Mouse (Mus musculus) embryo, embryonic 9.5 days (tissue): ENCODE data around the gene Slc22a1.

Source experiments
- DNase-seq: peaks from one replicate; pipeline ENCODE4 v3.0.0-alpha.2; 2017; ENCODE audit errors: extremely low spot score

The Slc22a1 gene

DNA sequence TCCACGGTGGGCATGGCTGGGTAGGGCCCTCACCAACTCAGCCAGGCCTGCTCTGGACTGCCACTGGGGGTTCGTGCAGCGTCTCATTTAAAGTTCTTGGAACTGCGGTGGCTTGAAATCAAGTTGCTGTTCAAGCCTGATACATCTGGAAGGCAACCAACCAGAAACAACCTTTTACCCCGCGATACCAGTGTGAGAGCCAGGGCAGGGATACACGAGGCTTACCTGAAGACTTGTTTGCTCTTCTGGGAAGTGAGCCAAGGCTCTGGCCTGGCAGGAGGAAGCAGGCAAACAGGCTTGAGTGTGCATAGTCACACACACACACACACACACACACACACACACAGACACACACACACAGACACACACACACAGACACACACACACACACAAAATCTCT is at the start of gene Slc22a1:
Gene Slc22a1, minus strand, starts transcription at position 184 of the 400 bp plus-strand sequence.
- DNase-seq: no peak

DNA sequence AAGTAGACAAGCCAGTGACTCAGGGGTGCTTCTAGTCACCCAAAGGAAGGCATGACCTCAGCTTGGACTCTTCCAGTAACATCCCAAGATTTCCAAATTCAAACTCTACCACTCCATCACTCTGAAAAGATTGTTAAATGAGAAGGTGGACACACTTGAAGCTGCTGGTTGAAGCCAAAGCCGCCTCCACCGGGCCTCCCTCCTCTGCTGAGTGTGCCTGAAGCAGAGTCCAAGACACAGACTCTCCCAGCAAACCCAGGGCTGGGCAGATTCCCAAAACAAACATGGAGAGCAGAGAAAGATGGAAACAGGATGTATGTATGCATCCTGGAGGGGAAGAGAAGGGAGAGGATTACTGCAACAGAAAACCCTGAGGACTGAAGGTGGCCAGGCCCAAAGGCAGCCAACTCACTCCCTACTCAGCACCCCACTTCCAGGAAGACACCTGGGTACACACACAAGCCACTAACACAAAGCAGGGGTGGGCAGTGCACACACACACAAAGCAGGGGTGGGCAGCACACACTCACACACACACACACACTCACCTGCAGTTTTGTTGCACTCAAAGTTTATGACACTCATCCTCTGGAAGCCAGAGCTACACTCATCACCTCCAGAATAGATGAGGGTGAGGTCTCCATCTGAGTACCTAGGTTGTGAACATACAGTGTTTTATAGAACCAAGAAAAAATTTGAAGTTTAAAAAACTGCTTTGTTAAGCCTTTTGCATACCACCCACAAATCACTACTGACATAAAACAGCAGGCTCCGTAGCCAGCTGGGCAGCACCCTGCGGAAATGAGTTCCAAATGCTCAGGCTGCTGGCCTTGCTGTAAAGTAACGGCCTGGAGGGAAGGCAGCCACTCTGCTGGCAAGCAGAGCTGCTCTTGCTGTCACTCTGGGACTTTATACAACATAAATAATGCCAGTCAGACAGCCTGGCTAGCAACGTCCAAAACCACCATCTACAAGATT is 49.4 kb upstream of the Slc22a1 start:
- peak; percentile 27 for DNase-seq

DNA sequence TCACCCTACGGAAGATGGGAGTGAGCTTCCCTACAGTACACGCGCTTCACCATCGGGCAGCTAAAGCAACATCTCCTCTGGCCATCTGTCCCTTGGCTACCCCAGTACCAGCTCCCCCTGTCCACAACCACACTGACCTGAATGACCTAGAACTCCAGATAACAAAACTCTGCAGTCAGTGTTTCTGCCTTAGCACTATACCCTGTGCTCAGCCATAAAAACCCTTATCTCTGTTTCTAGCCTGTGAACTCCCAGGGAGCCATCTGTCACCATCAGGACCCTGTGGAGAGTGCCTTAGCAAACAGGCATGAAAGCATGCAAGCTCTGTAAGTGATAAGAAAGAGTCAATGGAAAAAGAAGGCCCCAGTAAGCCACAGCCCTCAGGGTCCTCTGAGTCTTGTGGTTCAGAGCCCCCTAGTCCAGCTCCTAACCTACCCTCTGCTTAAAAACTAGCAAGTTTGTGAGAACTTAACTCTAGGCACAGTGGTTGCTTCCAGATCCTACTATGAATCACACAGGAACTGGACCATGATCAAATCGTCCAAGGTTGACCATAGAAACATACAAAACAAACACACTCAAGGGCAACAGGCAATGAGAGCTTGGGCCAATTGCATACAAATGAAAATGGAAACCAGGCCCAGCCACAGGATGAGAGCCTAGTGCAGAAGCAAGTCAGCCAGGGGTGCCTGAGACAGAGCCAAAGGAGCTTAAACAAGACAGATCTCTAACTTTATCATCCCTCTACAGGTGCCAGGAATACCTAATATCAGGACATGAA is 48.5 kb upstream of the Slc22a1 start:
- no peak for DNase-seq

GRCm38 (mm10) chr17:12722622-12723021 is 47.0 kb upstream of the Slc22a1 start:
- no peak for DNase-seq

DNA sequence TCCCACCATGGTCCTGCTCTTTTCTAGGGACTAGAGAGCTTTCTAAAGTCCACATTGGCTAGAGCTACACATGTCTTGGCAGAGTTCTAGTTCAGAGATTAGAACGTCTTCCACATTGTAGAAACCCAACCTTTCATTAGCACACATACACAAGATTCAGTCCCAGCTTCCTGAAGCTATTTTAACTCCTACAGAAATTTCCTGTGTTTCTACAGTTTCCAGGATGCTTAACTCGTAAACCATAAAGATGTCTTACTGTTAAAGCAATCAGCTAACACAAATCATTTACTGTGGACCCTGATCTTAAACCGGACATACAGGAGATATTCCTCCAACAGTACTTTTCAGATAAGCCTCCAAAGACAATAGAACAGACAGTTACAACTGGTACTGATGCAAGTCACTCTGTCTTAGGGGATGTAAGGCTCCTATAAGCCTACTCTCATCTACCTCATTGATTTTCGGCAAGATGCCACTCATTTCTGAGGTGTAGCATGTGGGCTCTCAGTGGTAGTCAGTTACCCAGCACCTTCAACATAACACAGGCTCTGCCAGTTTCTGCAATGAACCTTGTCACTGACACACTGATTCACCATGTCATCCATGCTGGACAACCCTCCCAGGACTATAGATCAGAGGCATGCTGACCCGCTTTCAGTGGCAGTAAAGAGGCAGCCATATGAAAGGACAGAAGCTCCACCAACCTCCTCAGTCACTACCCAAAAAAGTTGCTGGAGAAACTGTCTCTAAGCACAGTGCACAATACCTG is 45.7 kb upstream of the Slc22a1 start:
- DNase-seq: no peak

DNA sequence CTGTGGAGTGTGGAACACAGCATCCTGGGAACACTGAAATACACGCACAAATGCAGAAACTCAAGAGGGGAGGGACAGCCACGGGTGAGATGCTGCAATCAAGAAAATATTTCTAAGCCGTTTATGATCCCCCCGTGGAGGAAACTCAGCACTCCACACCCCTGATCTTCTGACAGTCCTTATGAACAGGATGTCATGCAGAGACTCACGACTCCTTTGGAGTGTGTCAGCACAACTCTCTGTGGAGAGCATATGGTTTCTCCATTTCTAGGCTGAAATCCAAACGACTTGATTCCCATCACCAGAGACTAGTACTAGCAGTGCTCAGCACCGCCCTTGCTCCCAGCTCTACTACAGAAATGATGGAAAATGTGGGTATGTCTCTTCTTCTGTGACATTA is 42.6 kb upstream of the Slc22a1 start:
- DNase-seq: no peak

DNA sequence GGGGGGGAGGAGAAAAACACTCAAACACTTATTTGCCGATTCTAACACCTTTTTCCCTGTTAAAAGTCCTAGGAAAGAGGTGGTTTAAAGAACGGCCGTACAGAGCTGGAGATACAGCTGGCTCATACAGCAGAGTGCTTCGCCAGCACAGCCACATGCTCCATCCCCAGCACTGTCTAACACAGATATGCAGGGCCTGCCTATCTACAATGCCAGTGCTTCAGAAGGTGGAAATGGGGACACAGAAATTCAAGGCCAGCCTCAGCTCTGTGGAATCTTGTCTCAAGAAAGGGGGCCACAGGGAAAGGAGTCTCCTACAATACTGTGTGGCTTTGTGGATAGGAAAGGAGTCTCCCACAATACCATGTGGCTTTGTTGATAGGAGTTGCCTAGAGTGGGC is 41.8 kb upstream of the Slc22a1 start:
- DNase-seq: no peak

GRCm38 (mm10) chr17:12715032-12715431 is 39.4 kb upstream of the Slc22a1 start:
- DNase-seq: no peak

GRCm38 (mm10) chr17:12714080-12714561 is 38.5 kb upstream of the Slc22a1 start:
- DNase-seq: no peak

- DNase-seq: no peak
These were observed 37.4 kb upstream of the Slc22a1 start for GRCm38 (mm10) chr17:12712993-12713392.

DNA sequence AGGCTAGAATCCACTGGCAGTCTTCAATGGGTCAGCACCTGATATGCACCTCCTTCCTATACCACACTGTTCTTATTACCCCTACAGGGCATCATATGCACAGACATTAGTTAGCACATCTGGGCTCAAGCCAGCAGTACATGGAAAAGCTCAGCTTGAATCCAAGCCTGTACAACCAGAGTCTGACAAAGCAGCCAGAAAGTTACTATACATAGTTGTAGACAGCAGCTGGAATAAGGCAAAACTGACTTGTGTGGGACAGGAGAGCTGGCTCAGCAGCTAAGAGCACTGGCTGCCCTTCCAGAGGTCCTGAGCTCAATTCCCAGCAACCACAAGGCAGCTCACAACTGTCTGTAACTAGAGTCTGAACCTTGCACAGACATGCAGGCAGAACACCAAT is 36.6 kb upstream of the Slc22a1 start:
- no peak for DNase-seq

DNA sequence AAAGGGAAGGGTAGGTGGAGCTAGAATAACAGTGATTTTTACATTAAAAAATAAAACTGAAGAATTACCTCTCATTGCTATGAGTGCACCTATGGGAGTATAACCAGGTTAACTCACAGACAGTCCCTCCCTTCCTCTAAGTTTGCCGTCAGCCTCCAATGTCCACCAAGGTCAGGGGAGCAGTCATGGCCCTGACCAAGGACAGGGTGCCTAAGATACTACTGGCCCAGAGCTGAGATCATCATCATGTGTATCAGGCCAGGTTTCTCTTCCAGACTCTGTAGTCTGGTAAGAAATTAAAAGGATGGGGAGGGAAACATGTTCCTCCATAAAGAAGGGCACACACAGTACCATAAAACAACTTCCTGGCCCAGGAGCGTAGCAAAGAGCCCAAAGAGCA is 35.3 kb upstream of the Slc22a1 start:
- DNase-seq: no peak

- no peak for DNase-seq
These were observed 34.6 kb upstream of the Slc22a1 start for GRCm38 (mm10) chr17:12710050-12710780.

DNA sequence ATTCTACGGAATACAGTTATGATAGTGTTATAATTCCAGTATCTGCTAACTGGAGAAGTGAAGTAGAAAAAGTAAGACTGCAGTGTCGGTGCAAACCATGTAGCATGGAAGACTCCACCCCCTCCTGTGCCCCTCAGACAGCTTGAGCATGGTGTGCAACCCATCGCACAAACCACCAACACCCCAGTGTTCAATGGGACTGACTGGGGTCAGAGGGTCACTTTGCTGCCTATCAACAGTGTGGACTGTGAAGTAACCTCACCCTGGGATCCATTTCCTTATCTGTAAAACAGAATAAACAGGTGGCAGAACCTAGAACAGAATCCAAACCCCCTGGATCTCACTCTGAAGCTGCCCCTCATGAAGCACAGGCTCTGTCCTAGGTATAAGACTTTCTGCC is 32.8 kb upstream of the Slc22a1 start:
- DNase-seq: no peak

GRCm38 (mm10) chr17:12706590-12707049 is 31.0 kb upstream of the Slc22a1 start:
- no peak for DNase-seq

DNA sequence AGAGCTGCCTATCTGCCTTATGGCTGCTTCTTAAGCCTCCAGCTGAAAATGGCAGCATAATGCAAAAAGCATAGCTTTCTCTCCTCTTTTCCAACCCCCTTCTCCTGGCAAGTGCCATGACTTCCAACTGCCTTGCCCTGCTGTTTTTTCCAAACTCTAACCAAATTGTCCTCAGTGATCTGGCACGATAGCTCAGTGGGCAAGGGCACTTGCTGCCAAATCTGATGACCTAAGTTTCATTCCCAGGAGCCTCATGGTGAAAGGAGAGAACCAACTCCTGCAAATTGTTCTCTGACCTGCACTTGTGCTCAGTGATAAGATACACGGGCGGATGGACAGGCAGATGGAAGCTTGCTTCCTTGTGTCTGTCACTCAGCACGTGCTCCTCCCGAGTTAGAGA is 27.3 kb upstream of the Slc22a1 start:
- no peak for DNase-seq

DNA sequence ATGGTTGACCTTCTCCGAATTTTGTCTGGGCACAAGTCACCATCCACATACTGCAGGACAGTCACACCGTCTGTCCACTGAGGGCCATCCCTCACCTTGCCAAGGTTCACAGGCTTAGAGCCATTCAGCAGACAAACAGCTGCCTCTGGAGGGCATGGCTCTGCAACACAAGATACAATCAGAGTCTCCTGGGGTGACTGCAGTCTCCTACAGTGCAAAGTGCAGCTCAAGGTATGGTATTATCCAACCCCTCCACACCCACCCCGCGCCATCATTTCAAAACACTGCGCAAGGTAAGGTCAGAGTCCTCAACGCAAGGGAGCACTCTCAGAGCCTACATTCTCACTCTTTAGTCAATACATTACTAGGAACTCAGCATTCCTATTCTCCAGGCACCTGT is 24.7 kb upstream of the Slc22a1 start:
- no peak for DNase-seq

DNA sequence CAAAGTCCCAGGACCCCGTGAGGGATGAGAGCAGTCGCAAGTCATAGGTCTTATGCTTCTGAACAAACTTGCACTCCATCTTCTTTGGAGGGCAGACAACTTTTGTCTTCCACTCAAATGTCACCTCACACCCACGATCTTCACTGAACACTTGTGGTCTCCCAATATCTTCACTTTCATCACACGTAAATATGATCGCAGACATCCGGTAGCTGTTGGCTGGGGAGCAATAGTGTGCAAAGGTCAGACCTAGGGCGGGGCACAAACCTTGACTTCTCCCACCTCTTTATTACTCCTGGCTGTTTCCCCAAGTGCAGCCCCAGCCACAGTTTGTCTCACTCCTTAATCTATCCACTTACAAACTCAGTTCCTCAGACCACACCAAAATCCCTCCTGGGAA is 16.3 kb upstream of the Slc22a1 start:
- DNase-seq: no peak

DNA sequence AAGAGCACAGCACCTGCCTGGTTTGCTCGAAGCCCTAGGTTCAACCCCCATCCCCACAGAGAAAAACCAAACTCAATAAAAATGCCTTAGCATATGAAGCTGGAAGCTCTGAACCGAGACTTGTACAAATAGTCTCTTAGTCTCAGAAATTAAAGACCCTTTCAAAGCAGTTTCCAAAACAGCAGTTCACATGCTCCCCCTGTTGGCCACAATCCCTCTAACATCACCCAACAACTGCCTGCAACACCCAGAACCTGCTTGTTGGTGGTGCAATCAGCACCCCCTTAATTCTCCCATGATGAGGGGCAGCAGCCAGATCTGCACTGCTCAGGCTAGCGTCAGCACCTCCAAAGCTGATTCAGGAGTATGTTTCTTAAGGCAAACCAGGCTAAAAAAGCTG is 13.9 kb upstream of the Slc22a1 start:
- no peak for DNase-seq

DNA sequence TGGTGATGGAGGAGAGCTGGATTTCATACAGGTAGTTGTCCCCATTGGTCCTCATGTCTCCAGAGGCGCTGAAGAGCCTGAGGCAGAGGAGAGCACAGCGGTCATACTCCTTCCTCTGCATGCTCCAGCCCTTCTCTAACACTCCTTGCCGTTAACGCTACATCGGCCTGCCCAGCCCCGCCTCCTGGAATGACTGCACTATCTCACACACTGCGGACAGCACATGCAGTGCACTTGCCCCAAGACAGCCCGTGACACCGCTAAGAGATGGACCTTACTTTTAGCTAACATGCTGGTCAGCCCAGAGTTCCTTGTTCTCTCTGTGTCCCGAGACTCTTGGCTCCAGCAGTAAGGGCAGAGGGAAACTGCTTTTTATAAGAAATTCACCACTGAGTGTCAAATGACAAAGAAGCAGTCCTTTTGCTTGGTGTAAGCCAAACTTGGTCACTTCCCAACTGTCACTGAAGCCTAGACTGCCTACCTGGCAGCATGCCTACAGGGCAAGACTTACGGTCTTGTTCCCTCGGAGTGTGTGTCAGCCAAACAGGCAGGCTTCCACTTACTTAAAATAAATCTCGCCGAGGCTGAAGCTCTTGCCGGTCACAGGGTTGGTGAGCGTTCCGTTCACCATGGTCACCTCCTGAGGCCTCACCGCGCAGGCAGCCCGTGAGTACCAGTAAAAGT is 12.9 kb upstream of the Slc22a1 start:
- DNase-seq: no peak
